Mouse (Mus musculus): ENCODE data around the gene Slc12a3. TPM values are rescaled to one million over a fixed set of nuclear protein-coding genes. Genes with fewer than 3 reads are reported as not detected.

Gene Slc12a3
- polyA plus RNA-seq (2014; fragmentation: Nextera tagmentation; extraction: Ambion mirVana), result 0.39 and 0.51 TPM in 2 replicates

GRCm38 (mm10) chr8:94328932-94329728 lies at the start of gene Slc12a3:
Gene Slc12a3 (plus strand): TSS chr8:94329201.
- Histone ChIP-seq H3K27me3 (ENCODE audit: control insufficient read depth, insufficient read depth, low read length) (no peaks in the 10 kb centered on the region), H3K36me3 (ENCODE audit: control insufficient read depth, insufficient read depth, low read length) (no peaks in the 10 kb centered on the region), H3K9ac (ENCODE audit: low read depth, low read length) (0 out of 2 replicates have a peak within 1 kb of the TSS, but pooled peaks have one; percentile 2), H3K4me3 (ENCODE audit: low read length) (no peak within 1 kb of the TSS), H3K27ac (ENCODE audit: low read depth, low read length) (no peak within 1 kb of the TSS), H3K9me3 (ENCODE audit: control insufficient read depth, low read length) (no peaks in the 10 kb centered on the region), H3K4me2 (replicated peaks; ENCODE audit: low read depth, low read length) (no peak within 1 kb of the TSS), H3K4me1 (ENCODE audit: control insufficient read depth, insufficient read depth, low read length) (no peaks in the 10 kb centered on the region)
- WGBS, result 82% methylated on average over 21 of the region's 21 CpGs
- no peak for ATAC-seq (ENCODE audit: low FRiP score, low TSS enrichment)

GRCm38 (mm10) chr8:94280001-94280613 lies 48.9 kb upstream of the Slc12a3 start:
- Histone ChIP-seq H3K4me3 (ENCODE audit: low read length) (no peak overlapping the region), H3K4me2 (replicated peaks; ENCODE audit: low read depth, low read length) (no peak overlapping the region), H3K9ac (ENCODE audit: low read depth, low read length) (no peak overlapping the region), H3K4me1 (ENCODE audit: control insufficient read depth, insufficient read depth, low read length) (no peaks in the 10 kb centered on the region), H3K27me3 (ENCODE audit: control insufficient read depth, insufficient read depth, low read length) (no peaks in the 10 kb centered on the region), H3K27ac (ENCODE audit: low read depth, low read length) (no peak overlapping the region), H3K9me3 (ENCODE audit: control insufficient read depth, low read length) (no peaks in the 10 kb centered on the region), H3K36me3 (ENCODE audit: control insufficient read depth, insufficient read depth, low read length) (no peaks in the 10 kb centered on the region)
- ATAC-seq (ENCODE audit: low FRiP score, low TSS enrichment), result no peak
- WGBS, result 80% methylated on average over 5 of the region's 5 CpGs

GRCm38 (mm10) chr8:94282453-94282985 lies 46.5 kb upstream of the Slc12a3 start:
- WGBS, result 90% methylated on average over 3 of the region's 3 CpGs
- Histone ChIP-seq H3K9me3 (ENCODE audit: control insufficient read depth, low read length) (no peaks in the 10 kb centered on the region), H3K9ac (ENCODE audit: low read depth, low read length) (no peak overlapping the region), H3K36me3 (ENCODE audit: control insufficient read depth, insufficient read depth, low read length) (no peaks in the 10 kb centered on the region), H3K27me3 (ENCODE audit: control insufficient read depth, insufficient read depth, low read length) (no peaks in the 10 kb centered on the region), H3K4me1 (ENCODE audit: control insufficient read depth, insufficient read depth, low read length) (no peaks in the 10 kb centered on the region), H3K27ac (ENCODE audit: low read depth, low read length) (no peak overlapping the region), H3K4me2 (replicated peaks; ENCODE audit: low read depth, low read length) (no peak overlapping the region), H3K4me3 (ENCODE audit: low read length) (no peak overlapping the region)
- ATAC-seq (ENCODE audit: low FRiP score, low TSS enrichment), result no peak

- Histone ChIP-seq H3K4me3 (ENCODE audit: low read length) (no peak overlapping the region), H3K4me2 (replicated peaks; ENCODE audit: low read depth, low read length) (no peak overlapping the region), H3K9me3 (ENCODE audit: control insufficient read depth, low read length) (no peaks in the 10 kb centered on the region), H3K9ac (ENCODE audit: low read depth, low read length) (no peak overlapping the region), H3K27me3 (ENCODE audit: control insufficient read depth, insufficient read depth, low read length) (no peaks in the 10 kb centered on the region), H3K4me1 (ENCODE audit: control insufficient read depth, insufficient read depth, low read length) (no peaks in the 10 kb centered on the region), H3K36me3 (ENCODE audit: control insufficient read depth, insufficient read depth, low read length) (no peaks in the 10 kb centered on the region), H3K27ac (ENCODE audit: low read depth, low read length) (no peak overlapping the region)
- WGBS, result 90% methylated on average over 7 of the region's 7 CpGs
- ATAC-seq (ENCODE audit: low FRiP score, low TSS enrichment), result no peak
These were observed 44.8 kb upstream of the Slc12a3 start for GRCm38 (mm10) chr8:94284204-94284603.

- no peak overlapping the region for H3K27ac ChIP-seq (ENCODE audit: low read depth, low read length)
- no peaks in the 10 kb centered on the region for H3K9me3 ChIP-seq (ENCODE audit: control insufficient read depth, low read length)
- H3K9ac ChIP-seq (ENCODE audit: low read depth, low read length), result no peak overlapping the region
- no peak for ATAC-seq (ENCODE audit: low FRiP score, low TSS enrichment)
- no peaks in the 10 kb centered on the region for H3K27me3 ChIP-seq (ENCODE audit: control insufficient read depth, insufficient read depth, low read length)
- no peaks in the 10 kb centered on the region; the same call in 1 of the 2 replicates for H3K36me3 ChIP-seq (ENCODE audit: control insufficient read depth, insufficient read depth, low read length)
- H3K4me2 ChIP-seq (replicated peaks; ENCODE audit: low read depth, low read length), result no peak overlapping the region
- no peak overlapping the region for H3K4me3 ChIP-seq (ENCODE audit: low read length)
- H3K4me1 ChIP-seq (ENCODE audit: control insufficient read depth, insufficient read depth, low read length), result no peaks in the 10 kb centered on the region
- 95% methylated on average over 5 of the region's 5 CpGs for WGBS
These were observed 38.4 kb upstream of the Slc12a3 start for GRCm38 (mm10) chr8:94290606-94291005.

GRCm38 (mm10) chr8:94292072-94292471 lies 36.9 kb upstream of the Slc12a3 start:
- ATAC-seq (ENCODE audit: low FRiP score, low TSS enrichment), result no peak
- Histone ChIP-seq H3K9ac (ENCODE audit: low read depth, low read length) (no peak overlapping the region), H3K36me3 (ENCODE audit: control insufficient read depth, insufficient read depth, low read length) (no peaks in the 10 kb centered on the region; the same call in 1 of the 2 replicates), H3K9me3 (ENCODE audit: control insufficient read depth, low read length) (no peaks in the 10 kb centered on the region), H3K4me3 (ENCODE audit: low read length) (no peak overlapping the region), H3K27me3 (ENCODE audit: control insufficient read depth, insufficient read depth, low read length) (no peaks in the 10 kb centered on the region), H3K4me2 (replicated peaks; ENCODE audit: low read depth, low read length) (no peak overlapping the region), H3K27ac (ENCODE audit: low read depth, low read length) (0 out of 2 replicates have a peak overlapping the region, but pooled peaks have one; percentile 24), H3K4me1 (ENCODE audit: control insufficient read depth, insufficient read depth, low read length) (no peaks in the 10 kb centered on the region)
- WGBS, result 74% methylated on average over 6 of the region's 6 CpGs

- WGBS, result 91% methylated on average over 8 of the region's 8 CpGs
- H3K36me3 ChIP-seq (ENCODE audit: control insufficient read depth, insufficient read depth, low read length), result no peaks in the 10 kb centered on the region; the same call in 1 of the 2 replicates
- no peak overlapping the region for H3K4me2 ChIP-seq (replicated peaks; ENCODE audit: low read depth, low read length)
- no peaks in the 10 kb centered on the region for H3K27me3 ChIP-seq (ENCODE audit: control insufficient read depth, insufficient read depth, low read length)
- H3K9ac ChIP-seq (ENCODE audit: low read depth, low read length), result no peak overlapping the region
- H3K9me3 ChIP-seq (ENCODE audit: control insufficient read depth, low read length), result no peaks in the 10 kb centered on the region
- no peaks in the 10 kb centered on the region for H3K4me1 ChIP-seq (ENCODE audit: control insufficient read depth, insufficient read depth, low read length)
- no peak overlapping the region for H3K27ac ChIP-seq (ENCODE audit: low read depth, low read length)
- ATAC-seq (ENCODE audit: low FRiP score, low TSS enrichment), result no peak
- no peak overlapping the region for H3K4me3 ChIP-seq (ENCODE audit: low read length)
These were observed 36.4 kb upstream of the Slc12a3 start for GRCm38 (mm10) chr8:94292626-94293025.

GRCm38 (mm10) chr8:94295687-94296086 lies 33.3 kb upstream of the Slc12a3 start:
- 86% methylated on average over 6 of the region's 6 CpGs for WGBS
- ATAC-seq (ENCODE audit: low FRiP score, low TSS enrichment), result no peak
- no peak overlapping the region for H3K4me3 ChIP-seq (ENCODE audit: low read length)
- no peak overlapping the region for H3K4me2 ChIP-seq (replicated peaks; ENCODE audit: low read depth, low read length)
- H3K4me1 ChIP-seq (ENCODE audit: control insufficient read depth, insufficient read depth, low read length), result no peaks in the 10 kb centered on the region
- no peaks in the 10 kb centered on the region for H3K27me3 ChIP-seq (ENCODE audit: control insufficient read depth, insufficient read depth, low read length)
- no peaks in the 10 kb centered on the region for H3K9me3 ChIP-seq (ENCODE audit: control insufficient read depth, low read length)
- no peaks in the 10 kb centered on the region; the same call in 1 of the 2 replicates for H3K36me3 ChIP-seq (ENCODE audit: control insufficient read depth, insufficient read depth, low read length)
- no peak overlapping the region for H3K9ac ChIP-seq (ENCODE audit: low read depth, low read length)
- no peak overlapping the region for H3K27ac ChIP-seq (ENCODE audit: low read depth, low read length)

All from kidney, embryonic 14.5 days (tissue).